Mouse (Mus musculus) yolk sac, embryonic 10.5 days (tissue): ENCODE measurements around the gene Bnip3.

ENCODE experiments used
- DNase-seq: peaks from one replicate; pipeline ENCODE4 v3.0.0-alpha.2; 2017; ENCODE audit warnings: low spot score

The Bnip3 gene

DNA sequence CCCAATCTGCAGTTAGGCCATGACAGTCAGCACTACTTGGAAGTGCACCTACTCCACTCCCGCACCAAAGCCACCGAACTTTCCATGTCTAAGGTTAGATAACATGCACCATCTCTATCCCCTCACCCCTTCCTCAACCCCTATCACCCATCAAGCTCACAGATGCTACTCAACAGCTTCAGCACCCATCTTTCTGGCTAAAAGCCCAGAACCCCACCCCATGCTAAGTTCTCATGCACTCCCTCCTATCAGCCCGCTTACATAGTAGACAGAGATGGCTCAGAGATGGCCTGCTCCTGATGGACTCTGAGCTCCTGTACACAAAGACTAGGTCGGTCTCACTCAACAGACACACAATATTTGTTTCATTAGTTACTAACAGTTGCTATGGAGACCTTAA lies 65.9 kb downstream of the Bnip3 start:
- no peak for DNase-seq

DNA sequence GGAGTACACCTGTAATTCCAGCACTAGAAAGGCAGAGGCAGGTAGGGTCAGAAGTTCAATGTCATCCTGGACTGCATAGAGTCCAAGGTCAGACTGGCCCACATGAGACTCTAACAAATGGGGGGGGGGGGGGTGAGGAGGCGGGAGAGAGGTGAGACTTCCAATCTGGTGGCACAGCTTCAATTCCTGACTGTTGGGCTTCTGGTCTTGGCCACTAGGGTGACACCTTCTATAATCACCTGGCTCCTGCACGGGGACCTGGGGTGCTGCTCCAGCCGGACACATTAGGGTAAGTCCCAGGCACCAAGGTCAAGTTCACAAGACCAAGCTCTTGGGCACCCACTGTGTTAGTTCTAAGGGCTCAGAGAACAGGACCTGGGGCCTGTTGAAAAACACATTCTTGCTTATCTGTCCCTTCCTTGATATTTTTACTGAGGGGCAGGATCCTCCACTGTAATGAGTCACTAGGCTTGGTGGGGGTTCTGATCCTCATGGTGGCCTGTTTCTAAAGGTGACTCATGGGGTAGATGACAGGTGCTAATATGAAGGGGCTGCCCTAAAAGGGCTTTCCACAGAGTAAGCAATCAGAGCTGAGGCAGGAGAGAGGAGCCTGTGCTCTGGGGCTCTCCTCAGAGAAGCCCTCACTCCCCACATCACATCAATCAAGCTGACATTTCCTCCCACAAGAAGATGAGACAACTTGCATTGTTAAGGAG lies 67.7 kb downstream of the Bnip3 start:
- no peak for DNase-seq
